Mouse (Mus musculus): ENCODE data around the gene Clmn. TPM values are rescaled to one million over a fixed set of nuclear protein-coding genes. Genes with fewer than 3 reads are reported as not detected.
"Not testable (repeated sequence)": the region's sequence is repeated elsewhere in the genome, so short reads cannot be mapped to it uniquely, and the experiment has no call there.

Gene Clmn
- polyA plus RNA-seq, 1 experiment from 2014 or later: 0.17 TPM

DNA sequence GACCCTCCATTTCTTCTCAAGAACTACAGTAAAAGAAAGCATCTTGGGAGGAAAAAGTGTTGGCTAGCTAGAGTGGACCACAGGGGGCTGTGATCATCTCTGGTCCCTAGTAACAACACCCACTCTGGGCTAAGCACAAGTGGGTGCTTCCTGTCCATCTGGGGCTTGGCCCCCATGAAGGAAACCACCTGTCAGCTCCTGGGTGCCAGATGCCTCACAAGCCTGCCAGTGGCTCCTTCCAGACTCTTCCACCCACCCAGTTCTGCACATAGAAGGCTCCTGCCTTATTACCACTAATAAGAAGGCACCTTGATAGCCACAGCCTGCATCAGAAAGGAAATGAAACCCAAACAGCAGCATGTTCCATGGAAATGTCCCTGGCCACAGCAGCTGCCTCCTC lies 26.4 kb downstream of the Clmn start:
- no peak overlapping the region for H3K27ac ChIP-seq
- H3K4me1 ChIP-seq (replicated peaks): peaks cover 7% of the 10 kb centered on the region; the same call in 1 of the 2 replicates
- no peak overlapping the region for H3K9ac ChIP-seq
- H3K27me3 ChIP-seq: no peaks in the 10 kb centered on the region
- no peaks in the 10 kb centered on the region for H3K9me3 ChIP-seq (replicated peaks)
- no peak overlapping the region for H3K4me2 ChIP-seq
- no peaks in the 10 kb centered on the region for H3K36me3 ChIP-seq
- DNase-seq (no peak), ATAC-seq (ENCODE audit: low read depth) (no peak)
- no peak overlapping the region for H3K4me3 ChIP-seq (replicated peaks)

- H3K27me3 ChIP-seq: no peaks in the 10 kb centered on the region
- ATAC-seq (ENCODE audit: low read depth) (peak; percentile 72), DNase-seq (no peak)
- H3K4me1 ChIP-seq (replicated peaks): peaks cover 7% of the 10 kb centered on the region; the same call in 1 of the 2 replicates
- no peak overlapping the region for H3K9ac ChIP-seq
- H3K4me3 ChIP-seq (replicated peaks): no peak overlapping the region
- no peak overlapping the region for H3K27ac ChIP-seq
- WGBS (ENCODE audit: insufficient replicate concordance): 41% methylated on average over 13 of the region's 13 CpGs
- no peaks in the 10 kb centered on the region for H3K9me3 ChIP-seq (replicated peaks)
- no peaks in the 10 kb centered on the region for H3K36me3 ChIP-seq
- no peak overlapping the region for H3K4me2 ChIP-seq
Observed at GRCm38 (mm10) chr12:104837957-104838401, 26.9 kb downstream of the Clmn start.

- no peaks in the 10 kb centered on the region for H3K9me3 ChIP-seq (replicated peaks)
- H3K4me3 ChIP-seq (replicated peaks): no peak overlapping the region
- H3K27me3 ChIP-seq: no peaks in the 10 kb centered on the region
- H3K27ac ChIP-seq: no peak overlapping the region
- ATAC-seq (ENCODE audit: low read depth) (no peak), DNase-seq (no peak)
- no peak overlapping the region for H3K9ac ChIP-seq
- no peak overlapping the region for H3K4me2 ChIP-seq
- 65% methylated on average over 2 of the region's 2 CpGs for WGBS (ENCODE audit: insufficient replicate concordance)
- H3K4me1 ChIP-seq (replicated peaks): peaks cover 7% of the 10 kb centered on the region; the same call in 1 of the 2 replicates
- H3K36me3 ChIP-seq: no peaks in the 10 kb centered on the region
Observed at GRCm38 (mm10) chr12:104837111-104837837, 27.6 kb downstream of the Clmn start.

DNA sequence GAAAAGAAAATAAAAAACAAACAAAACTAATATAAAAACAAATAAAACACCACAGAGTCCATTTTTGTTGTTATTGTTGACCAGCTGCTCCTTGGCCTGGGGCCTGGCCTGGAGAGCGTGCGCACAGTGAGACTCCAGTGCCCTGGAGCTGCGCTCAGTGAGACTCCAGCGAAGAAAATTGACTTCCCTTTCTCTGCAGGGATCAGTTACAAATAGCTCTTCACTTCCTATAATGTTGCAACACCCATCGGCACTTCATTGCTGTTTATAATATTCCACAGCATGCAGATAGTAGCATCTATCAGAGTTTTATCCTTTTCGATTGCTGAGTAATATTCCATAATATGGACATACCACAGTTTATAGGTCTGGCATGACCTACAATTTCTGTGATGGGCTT lies 28.6 kb downstream of the Clmn start:
- H3K27ac ChIP-seq: no peak overlapping the region
- no peaks in the 10 kb centered on the region for H3K9me3 ChIP-seq (replicated peaks)
- no peak overlapping the region for H3K9ac ChIP-seq
- 62% methylated on average over 6 of the region's 6 CpGs for WGBS (ENCODE audit: insufficient replicate concordance)
- ATAC-seq (ENCODE audit: low read depth) (no peak), DNase-seq (no peak)
- H3K27me3 ChIP-seq: no peaks in the 10 kb centered on the region
- no peak overlapping the region for H3K4me3 ChIP-seq (replicated peaks)
- H3K4me1 ChIP-seq (replicated peaks): peaks cover 7% of the 10 kb centered on the region; the same call in 1 of the 2 replicates
- H3K4me2 ChIP-seq: no peak overlapping the region
- H3K36me3 ChIP-seq: no peaks in the 10 kb centered on the region

DNA sequence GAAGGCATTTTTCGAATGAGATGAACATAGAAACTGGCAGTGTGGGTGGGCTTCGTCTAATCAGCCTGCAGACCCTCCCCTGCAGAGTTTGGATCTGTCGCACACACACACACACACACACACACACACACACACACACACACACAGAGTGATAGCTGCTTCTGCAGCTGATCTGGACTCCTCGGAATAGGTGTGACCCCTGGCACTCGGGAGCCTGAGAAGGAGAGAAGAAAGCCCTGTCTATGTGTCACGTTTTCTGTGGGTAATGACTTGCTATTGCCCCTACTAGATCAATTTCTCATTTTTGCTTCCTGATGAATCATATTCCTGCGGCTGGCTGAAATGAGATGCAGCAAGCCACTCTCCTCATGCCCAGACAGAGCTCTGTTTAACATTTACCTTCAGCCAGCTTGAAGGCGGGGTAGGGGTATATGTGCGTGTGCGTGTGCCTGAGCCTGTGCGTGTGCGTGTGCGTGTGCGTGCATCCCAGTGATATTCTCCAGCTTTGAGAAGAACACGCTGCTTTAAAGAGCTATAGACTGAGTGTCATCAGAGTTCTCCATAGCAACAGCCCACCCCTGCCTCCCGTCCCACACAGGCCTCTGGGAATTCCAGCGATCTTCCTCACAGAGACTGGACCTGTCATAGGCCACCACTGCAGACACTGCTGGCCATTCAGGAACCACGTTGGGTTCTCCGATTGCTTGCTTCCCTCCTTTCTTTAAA lies 29.3 kb downstream of the Clmn start:
- Histone ChIP-seq H3K4me3 (replicated peaks) (no peak overlapping the region), H3K9me3 (replicated peaks) (no peaks in the 10 kb centered on the region), H3K4me1 (replicated peaks) (peaks cover 7% of the 10 kb centered on the region; the same call in 1 of the 2 replicates), H3K27ac (no peak overlapping the region), H3K9ac (no peak overlapping the region), H3K27me3 (no peaks in the 10 kb centered on the region), H3K36me3 (no peaks in the 10 kb centered on the region), H3K4me2 (no peak overlapping the region)
- DNase-seq (no peak), ATAC-seq (ENCODE audit: low read depth) (no peak)
- WGBS (ENCODE audit: insufficient replicate concordance): 74% methylated on average over 19 of the region's 19 CpGs

GRCm38 (mm10) chr12:104834772-104835171 lies 30.1 kb downstream of the Clmn start:
- DNase-seq (no peak), ATAC-seq (ENCODE audit: low read depth) (no peak)
- Histone ChIP-seq H3K27me3 (no peaks in the 10 kb centered on the region), H3K9me3 (replicated peaks) (no peaks in the 10 kb centered on the region), H3K9ac (no peak overlapping the region), H3K36me3 (no peaks in the 10 kb centered on the region), H3K4me2 (no peak overlapping the region), H3K27ac (no peak overlapping the region), H3K4me1 (replicated peaks) (peaks cover 7% of the 10 kb centered on the region; the same call in 1 of the 2 replicates), H3K4me3 (replicated peaks) (no peak overlapping the region)
- 29% methylated on average over 4 of the region's 4 CpGs for WGBS (ENCODE audit: insufficient replicate concordance)

DNA sequence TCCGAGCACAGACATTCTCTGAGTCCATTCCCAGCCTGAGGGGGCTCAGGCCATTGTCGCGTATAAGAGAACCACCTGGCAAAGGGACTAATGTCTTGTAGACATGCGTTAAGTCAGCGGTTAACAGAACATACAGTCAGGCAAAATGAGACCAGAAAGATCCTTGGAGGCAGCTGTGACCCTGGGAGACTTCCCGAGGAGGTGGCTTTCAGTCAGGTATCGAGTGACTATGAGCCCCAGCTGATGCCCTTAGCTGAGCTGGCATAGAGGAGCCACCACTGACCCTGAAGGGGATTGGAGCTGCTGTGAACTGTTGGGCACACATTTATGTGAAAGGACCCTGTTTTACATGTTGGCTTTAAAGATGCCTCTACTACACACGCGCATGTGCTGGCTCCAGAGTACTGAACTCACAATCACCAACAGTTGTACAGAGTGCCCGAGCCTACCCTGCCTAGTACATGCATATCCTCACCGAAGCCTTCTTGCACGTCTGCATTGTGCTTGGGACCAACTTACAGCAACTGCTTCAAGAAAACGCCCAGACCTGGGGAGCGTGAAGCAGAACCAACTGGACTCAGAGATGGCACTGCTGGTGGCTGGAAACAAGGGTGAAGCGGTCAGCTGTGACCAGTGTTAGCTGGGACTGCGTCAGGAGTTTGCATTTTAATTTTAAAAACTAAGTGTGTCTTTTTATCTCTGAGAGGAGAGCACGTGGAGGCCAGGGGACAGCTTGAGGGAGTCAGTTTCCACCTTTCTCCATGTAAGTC lies 34.0 kb downstream of the Clmn start:
- WGBS (ENCODE audit: insufficient replicate concordance): 72% methylated on average over 17 of the region's 17 CpGs
- H3K4me3 ChIP-seq (replicated peaks): no peak overlapping the region

GRCm38 (mm10) chr12:104830283-104830639 lies 34.6 kb downstream of the Clmn start:
- Histone ChIP-seq H3K4me2 (no peak overlapping the region), H3K27ac (no peak overlapping the region), H3K4me1 (replicated peaks) (peaks cover 15% of the 10 kb centered on the region), H3K9ac (no peak overlapping the region), H3K27me3 (no peaks in the 10 kb centered on the region), H3K4me3 (replicated peaks) (no peak overlapping the region), H3K9me3 (replicated peaks) (no peaks in the 10 kb centered on the region), H3K36me3 (no peaks in the 10 kb centered on the region)
- 59% methylated on average over 7 of the region's 7 CpGs for WGBS (ENCODE audit: insufficient replicate concordance)
- DNase-seq (no peak), ATAC-seq (ENCODE audit: low read depth) (no peak)

More for the DNA sequence above, 34.0 kb downstream of the Clmn start:
- DNase-seq: no peak
- Histone ChIP-seq H3K9ac (no peak overlapping the region), H3K27ac (no peak overlapping the region), H3K36me3 (no peaks in the 10 kb centered on the region), H3K4me2 (no peak overlapping the region), H3K4me1 (replicated peaks) (peaks cover 10% of the 10 kb centered on the region), H3K27me3 (no peaks in the 10 kb centered on the region), H3K9me3 (replicated peaks) (no peaks in the 10 kb centered on the region)
- no peak for ATAC-seq (ENCODE audit: low read depth)

DNA sequence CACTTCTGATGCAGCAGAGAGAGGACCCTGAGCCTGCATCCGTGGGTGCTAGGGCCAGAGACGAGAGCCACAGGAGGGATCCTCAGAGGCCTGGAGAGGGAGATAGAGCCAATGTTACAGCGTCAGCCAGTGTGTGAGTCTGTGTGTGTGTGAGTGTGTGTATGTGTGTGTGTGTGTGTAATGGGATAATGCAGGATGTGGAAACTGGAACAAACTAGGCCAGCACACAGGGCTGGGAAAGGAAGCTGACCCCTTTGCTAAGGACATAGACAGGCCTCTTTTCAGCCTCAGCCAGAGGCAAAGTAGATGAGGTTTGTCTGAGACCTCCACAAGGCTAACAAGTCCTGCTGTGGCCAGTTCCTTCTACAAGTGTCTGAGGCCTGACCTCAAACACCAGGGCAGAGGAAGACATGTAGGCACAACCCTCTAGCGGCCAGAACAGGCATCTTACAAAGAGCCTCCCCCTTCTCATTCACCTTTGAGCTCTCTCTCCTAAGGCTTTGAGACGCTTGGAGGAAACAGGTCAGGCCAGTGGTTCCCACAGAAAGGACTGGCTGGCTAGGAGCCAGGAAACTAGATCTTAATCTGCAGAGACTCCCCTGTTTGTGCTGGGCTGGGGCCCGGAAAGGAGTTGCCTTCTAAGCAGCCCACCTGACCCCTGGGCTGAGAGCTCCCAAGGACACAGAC lies 35.1 kb downstream of the Clmn start:
- Histone ChIP-seq H3K36me3 (no peaks in the 10 kb centered on the region), H3K9ac (no peak overlapping the region), H3K4me1 (replicated peaks) (peaks cover 20% of the 10 kb centered on the region), H3K4me2 (no peak overlapping the region), H3K27ac (no peak overlapping the region), H3K9me3 (replicated peaks) (no peaks in the 10 kb centered on the region), H3K4me3 (replicated peaks) (no peak overlapping the region), H3K27me3 (no peaks in the 10 kb centered on the region)
- 45% methylated on average over 6 of the region's 6 CpGs for WGBS (ENCODE audit: insufficient replicate concordance)
- DNase-seq (no peak), ATAC-seq (ENCODE audit: low read depth) (no peak)

GRCm38 (mm10) chr12:104828986-104829385 lies 35.9 kb downstream of the Clmn start:
- not testable (repeated sequence) for H3K9me3 ChIP-seq (replicated peaks); ATAC-seq (ENCODE audit: low read depth); H3K4me2 ChIP-seq; H3K27me3 ChIP-seq; H3K4me3 ChIP-seq (replicated peaks); DNase-seq; H3K36me3 ChIP-seq; H3K27ac ChIP-seq; H3K9ac ChIP-seq
- 78% methylated on average over 4 of the region's 4 CpGs for WGBS (ENCODE audit: insufficient replicate concordance)
- H3K4me1 ChIP-seq (replicated peaks): peaks cover 27% of the 10 kb centered on the region

GRCm38 (mm10) chr12:104827721-104828120 lies 37.2 kb downstream of the Clmn start:
- Histone ChIP-seq H3K9me3 (replicated peaks) (no peaks in the 10 kb centered on the region), H3K9ac (no peak overlapping the region), H3K27me3 (no peaks in the 10 kb centered on the region), H3K4me3 (replicated peaks) (no peak overlapping the region), H3K4me2 (no peak overlapping the region), H3K27ac (no peak overlapping the region), H3K36me3 (no peaks in the 10 kb centered on the region), H3K4me1 (replicated peaks) (peaks cover 39% of the 10 kb centered on the region)
- no peak for ATAC-seq (ENCODE audit: low read depth)
- 76% methylated on average over 6 of the region's 6 CpGs for WGBS (ENCODE audit: insufficient replicate concordance)
- DNase-seq: no peak

Data from liver, embryonic 13.5 days (tissue).